In the genomic region with DNA sequence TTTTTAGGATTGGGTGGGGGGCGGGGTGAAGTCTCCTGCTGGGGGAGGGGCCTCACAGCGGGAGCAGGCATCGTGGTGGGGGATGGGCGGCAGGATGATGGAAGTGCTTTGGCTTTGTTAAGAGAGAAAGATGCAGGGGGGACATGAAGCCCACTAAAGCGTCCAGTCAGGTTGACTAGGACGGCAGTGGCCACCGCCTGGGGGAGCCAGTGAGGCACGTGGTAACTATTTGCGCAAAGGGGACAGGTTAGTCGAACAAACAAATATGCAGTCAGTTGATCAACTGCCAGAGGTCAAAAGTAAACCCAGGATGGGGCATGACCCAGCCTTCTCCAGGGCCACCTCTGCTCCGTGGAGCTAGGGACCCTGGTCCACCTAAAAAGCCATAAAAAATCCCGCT, we compare ENCODE assay signal across 8 mouse cellular contexts. TPM values are rescaled to one million over a fixed set of nuclear protein-coding genes. Genes with fewer than 3 reads are reported as not detected.
A peak's percentile ranks its signal among the peaks of the same experiment; 100 is the strongest.
DNase-seq lines count a peak whose midpoint lies in the region; ATAC-seq and TF ChIP-seq lines count a peak whose summit lies in the region.

No protein-coding gene starts in this region.

- no peak for TF ChIP-seq EP300 in CH12.LX (IDR thresholded peaks at IDR 0.05; ENCODE audit: low read length)

- DNase-seq in forebrain, postnatal 0 days: no peak
- DNase-seq in CH12.LX (ENCODE audit: extremely low read depth): no peak
- peak; percentile 67 for DNase-seq in embryo, embryonic 10.5 days (ENCODE audit: low spot score)
- DNase-seq in heart, postnatal 10 days: peak; percentile 60 to 75
- DNase-seq in urinary bladder, postnatal 36 days (ENCODE audit: low spot score in 2 of 2): peak; percentile 57 to 64

- H3K27ac ChIP-seq in forebrain, postnatal 0 days (ENCODE audit: low read depth, low read length): no peak overlapping the region
- no peak overlapping the region for H3K27ac ChIP-seq in forebrain, embryonic 12.5 days
- no peak overlapping the region for H3K27ac ChIP-seq in CH12.LX (ENCODE audit: insufficient read depth, low read depth)
- H3K27ac ChIP-seq in limb, embryonic 15.5 days: no peak overlapping the region

- H3K36me3 ChIP-seq in forebrain, postnatal 0 days (ENCODE audit: insufficient read depth): no peaks in the 10 kb centered on the region
- H3K36me3 ChIP-seq in forebrain, embryonic 12.5 days (replicated peaks): no peaks in the 10 kb centered on the region
- no peaks in the 10 kb centered on the region for H3K36me3 ChIP-seq in CH12.LX (replicated peaks in 1 of 2; ENCODE audit: control insufficient read depth in 1 of 2, insufficient read depth in 1 of 2, low read length in 1 of 2)
- no peaks in the 10 kb centered on the region for H3K36me3 ChIP-seq in limb, embryonic 15.5 days

- no peaks in the 10 kb centered on the region for H3K79me2 ChIP-seq in CH12.LX (replicated peaks; ENCODE audit: control insufficient read depth, extremely low read depth, insufficient read depth, poor library complexity, severe bottlenecking)

- in situ Hi-C loops in CH12.LX (cut with MboI; ENCODE audit: low pct_ligation_motif_present, low pct_unique_long_range_greater_than_20kb, low sequenced_read_pairs): no loop called here

- no peak overlapping the region for H3K9ac ChIP-seq in forebrain, postnatal 0 days
- H3K9ac ChIP-seq in forebrain, embryonic 12.5 days: no peak overlapping the region
- no peak overlapping the region for H3K9ac ChIP-seq in CH12.LX (ENCODE audit: insufficient read depth, low read depth)
- no peak overlapping the region for H3K9ac ChIP-seq in limb, embryonic 15.5 days

- dilution Hi-C loops in CH12.LX (cut with MboI; ENCODE audit: extremely low pct_ligation_motif_present, extremely low pct_unique_long_range_greater_than_20kb, low sequenced_read_pairs): no loop called here

- TF ChIP-seq POLR2A in CH12.LX (IDR thresholded peaks at IDR 0.05; ENCODE audit: low read depth, low read length): no peak

- no peak for ATAC-seq in forebrain, postnatal 0 days
- no peak for ATAC-seq in forebrain, embryonic 12.5 days (ENCODE audit: low FRiP score)
- ATAC-seq in limb, embryonic 15.5 days (ENCODE audit: insufficient number of reproducible peaks, low FRiP score, low TSS enrichment, low read depth): no peak
- ATAC-seq in neutrophil, adult 5-6 weeks (ENCODE audit: extremely low read depth, insufficient number of reproducible peaks, low FRiP score, poor library complexity, severe bottlenecking): peak; percentile 52; the same call in 1 of the 2 replicates

- H3K4me2 ChIP-seq in forebrain, postnatal 0 days (ENCODE audit: low read depth): no peak overlapping the region
- no peak overlapping the region for H3K4me2 ChIP-seq in forebrain, embryonic 12.5 days
- H3K4me2 ChIP-seq in CH12.LX (ENCODE audit: insufficient read depth, low read depth, poor library complexity, severe bottlenecking): no peak overlapping the region
- H3K4me2 ChIP-seq in limb, embryonic 15.5 days: peak overlapping the region; percentile 39

- H3K4me3 ChIP-seq in forebrain, postnatal 0 days (ENCODE audit: low read depth, low read length): no peak overlapping the region
- no peak overlapping the region for H3K4me3 ChIP-seq in forebrain, embryonic 12.5 days (replicated peaks)
- H3K4me3 ChIP-seq in CH12.LX (replicated peaks in 1 of 3; ENCODE audit: low read depth in 2 of 3, low read length in 2 of 3, poor library complexity in 1 of 3): no peak overlapping the region
- peak overlapping the region; percentile 31; the same call in 1 of the 2 replicates for H3K4me3 ChIP-seq in limb, embryonic 15.5 days

- WGBS in forebrain, postnatal 0 days: 2% methylated on average over 12 of the region's 12 CpGs
- 2% methylated on average over 12 of the region's 12 CpGs for WGBS in forebrain, embryonic 12.5 days
- 2% methylated on average over 12 of the region's 12 CpGs for WGBS in limb, embryonic 15.5 days

- H3K9me3 ChIP-seq in forebrain, postnatal 0 days (ENCODE audit: low read length): no peaks in the 10 kb centered on the region
- H3K9me3 ChIP-seq in forebrain, embryonic 12.5 days: no peaks in the 10 kb centered on the region
- peaks cover 5% of the 10 kb centered on the region for H3K9me3 ChIP-seq in CH12.LX (replicated peaks; ENCODE audit: low read length)
- no peaks in the 10 kb centered on the region for H3K9me3 ChIP-seq in limb, embryonic 15.5 days

- H3K27me3 ChIP-seq in forebrain, postnatal 0 days (ENCODE audit: insufficient read depth, low read length): peaks cover 31% of the 10 kb centered on the region
- peaks cover 65% of the 10 kb centered on the region for H3K27me3 ChIP-seq in forebrain, embryonic 12.5 days
- peaks cover 85% of the 10 kb centered on the region for H3K27me3 ChIP-seq in CH12.LX (replicated peaks)
- H3K27me3 ChIP-seq in limb, embryonic 15.5 days: peaks cover 54% of the 10 kb centered on the region

- TF ChIP-seq RAD21 in CH12.LX (IDR thresholded peaks at IDR 0.05; ENCODE audit: low read depth, low read length): peak; percentile 32

- peak; percentile 60 for TF ChIP-seq CTCF in forebrain, postnatal 0 days (IDR thresholded peaks at IDR 0.05; ENCODE audit: low read depth)
- TF ChIP-seq CTCF in CH12.LX (conservative IDR thresholded peaks at IDR 0.05 in 1 of 2, IDR thresholded peaks at IDR 0.05 in 1 of 2; ENCODE audit: low read depth in 2 of 2, low read length in 2 of 2): peak; percentile 51 to 75

- intact Hi-C loops in heart, postnatal 10 days (cut with DNase I): loop anchor here (1.0 to 10.0 kb wide), 3 partner anchors 46 to 226 kb away; no protein-coding TSS in a partner anchor

- no peaks in the 10 kb centered on the region for H3K4me1 ChIP-seq in forebrain, postnatal 0 days (ENCODE audit: insufficient read depth)
- 0 out of 2 replicates have a peak, but pooled peaks cover 4% of the 10 kb centered on the region for H3K4me1 ChIP-seq in forebrain, embryonic 12.5 days
- no peaks in the 10 kb centered on the region; a peak in 1 of 4 replicates for H3K4me1 ChIP-seq in CH12.LX (ENCODE audit: control insufficient read depth in 1 of 2, insufficient read depth in 2 of 2)
- peaks cover 12% of the 10 kb centered on the region for H3K4me1 ChIP-seq in limb, embryonic 15.5 days

TF ChIP-seq in CH12.LX, 34 proteins besides CTCF, POLR2A, EP300 and RAD21:
- no peak for TF ChIP-seq MAFK (IDR thresholded peaks at IDR 0.05; ENCODE audit: insufficient replicate concordance, low read length)
- TF ChIP-seq SMC3 (IDR thresholded peaks at IDR 0.05; ENCODE audit: low read depth, low read length): peak; percentile 66

RNA-seq across cellular contexts. Expression of a gene that starts 0.8 kb away (rescaled TPM):
- total RNA-seq in forebrain, postnatal 0 days (2014; rRNA removed): not detected in 2 replicates
- polyA plus RNA-seq in forebrain, postnatal 0 days (2015; fragmentation: Nextera tagmentation; extraction: Ambion mirVana): 0.15 and 0.22 TPM in 2 replicates
- polyA plus RNA-seq in forebrain, embryonic 12.5 days (2016; fragmentation: Nextera tagmentation; extraction: Ambion mirVana): 0.26 and 0.87 TPM in 2 replicates
- total RNA-seq in CH12.LX (2012; rRNA removed): not detected in 2 replicates
- total RNA-seq in CH12.LX (2014; rRNA removed): not detected in 2 replicates
- polyA plus RNA-seq in CH12.LX (2012; ENCODE audit: insufficient read length, low read depth): not detected in 2 replicates
- total RNA-seq in heart, postnatal 10 days (2021): not detected
- polyA plus RNA-seq in limb, embryonic 15.5 days (2015; fragmentation: Nextera tagmentation; extraction: Ambion mirVana): 5.3 and 5.8 TPM in 2 replicates
- not detected in 2 replicates for total RNA-seq in neutrophil, adult 5-6 weeks (2017)

RNA-seq across cellular contexts. Expression of a gene that starts 32.8 kb away (rescaled TPM):
- 8.6 and 8.9 TPM in 2 replicates for total RNA-seq in forebrain, postnatal 0 days (2014; rRNA removed)
- polyA plus RNA-seq in forebrain, postnatal 0 days (2015; fragmentation: Nextera tagmentation; extraction: Ambion mirVana): 8.3 and 9.0 TPM in 2 replicates
- 0.47 and 1.0 TPM in 2 replicates for polyA plus RNA-seq in forebrain, embryonic 12.5 days (2016; fragmentation: Nextera tagmentation; extraction: Ambion mirVana)
- not detected in 2 replicates for total RNA-seq in CH12.LX (2012; rRNA removed)
- total RNA-seq in CH12.LX (2014; rRNA removed): not detected in 2 replicates
- not detected in 2 replicates for polyA plus RNA-seq in CH12.LX (2012; ENCODE audit: insufficient read length, low read depth)
- 10 to 100 TPM; 45.0 to 47.4 TPM for total RNA-seq in heart, postnatal 10 days (2021)
- polyA plus RNA-seq in limb, embryonic 15.5 days (2015; fragmentation: Nextera tagmentation; extraction: Ambion mirVana): 1.5 and 4.7 TPM in 2 replicates
- not detected in 2 replicates for total RNA-seq in neutrophil, adult 5-6 weeks (2017)

Comparison
In these comparisons a context has a peak if more than half of its experiments do, and no peak if none do; other contexts are left out.
1. DNase-seq: peak in embryo, embryonic 10.5 days (single experiment), heart, postnatal 10 days (2 of 2) and urinary bladder, postnatal 36 days (2 of 2); none in forebrain, postnatal 0 days (single experiment) and CH12.LX (single experiment).